Mouse (Mus musculus) forebrain, embryonic 11.5 days (tissue): ENCODE results near the gene Cbs. TPM values are rescaled to one million over a fixed set of nuclear protein-coding genes. Genes with fewer than 3 reads are reported as not detected.

Source experiments
- microRNA-seq: library from miRNA; unstranded; fragments of <30 nt; microRNA quantifications from one replicate; pipeline ENCODE4, GENCODE M21; 2016; ENCODE audit not compliant: insufficient number of aligned reads
- polyA plus RNA-seq: library from polyadenylated mRNA; unstranded; fragments of >200 nt; fragmentation: Nextera tagmentation; extraction: Ambion mirVana; gene quantifications from 2 replicates; pipeline ENCODE4 v1.2.1, GENCODE M21; 2014

Cbs gene
- polyA plus RNA-seq, 1 experiment from 2014 or later, result 1.4 TPM

Small RNAs within 50 kb of the gene (microRNA-seq; reads per million reads assigned to microRNA genes)
- gene Gm24970, result not detected

Other genes starting within 250 kb of the Cbs start
- 48.9 and 49.3 TPM in 2 replicates for gene Wdr4, start 117.3 kb downstream of the Cbs start, polyA plus RNA-seq
- gene Ndufv3, start 117.1 kb downstream of the Cbs start, polyA plus RNA-seq, result 225 and 246 TPM in 2 replicates
- gene Pknox1, start 72.5 kb downstream of the Cbs start, polyA plus RNA-seq, result 29.8 and 31.1 TPM in 2 replicates
- 212 and 213 TPM in 2 replicates for gene U2af1, start 21.7 kb upstream of the Cbs start, polyA plus RNA-seq
- not detected in 2 replicates for gene Cryaa, start 40.6 kb upstream of the Cbs start, polyA plus RNA-seq
- gene Sik1, start 218.6 kb upstream of the Cbs start, polyA plus RNA-seq, result 15.6 and 16.7 TPM in 2 replicates